Mouse (Mus musculus) cerebellum, postnatal 36 days (tissue): ENCODE data around the gene Mrpl1.

Experiments
- DNase-seq, 2 experiments: peaks; one replicate each; pipeline ENCODE4 v3.0.0; 2021 to 2022; ENCODE audit warnings: mixed read lengths in 2 of 2

The Mrpl1 gene

DNA sequence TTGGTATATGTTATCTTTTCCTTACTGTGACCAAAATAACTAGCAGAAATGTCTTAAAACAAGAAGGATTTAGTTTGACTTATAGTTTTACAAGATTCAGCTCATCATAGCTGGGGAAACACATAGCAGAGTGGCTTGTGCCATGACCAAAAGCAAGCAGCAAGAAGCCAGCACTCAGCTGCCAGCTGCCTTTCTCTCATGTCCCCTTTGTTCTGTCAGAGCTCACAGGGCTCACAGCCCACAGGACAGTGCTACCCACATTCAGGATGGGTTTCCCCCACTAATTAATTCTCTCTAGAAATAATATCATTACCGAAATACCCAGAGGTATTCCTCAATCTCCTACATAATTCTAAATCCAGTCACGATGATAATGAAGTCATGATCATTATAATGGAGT, 1.8 kb upstream of the Mrpl1 start:
- no peak for DNase-seq

DNA sequence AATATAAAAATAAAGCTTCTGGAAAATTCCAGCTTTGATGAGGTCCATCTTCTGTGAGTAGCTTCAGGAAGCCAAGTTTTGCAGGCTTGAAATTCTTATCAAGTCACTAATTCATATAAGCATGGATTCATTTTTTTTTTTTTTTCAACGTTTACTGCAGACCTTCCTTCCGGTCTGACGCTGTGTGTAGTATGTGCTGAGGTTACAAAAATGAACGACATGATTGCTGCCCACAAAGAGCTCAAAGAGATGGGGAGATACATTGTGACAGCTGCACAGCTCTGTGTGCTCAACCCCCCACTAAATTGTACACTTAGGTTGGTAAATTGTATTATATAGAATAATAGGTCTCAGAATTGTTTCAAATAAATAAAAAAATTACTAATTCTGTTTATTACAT, 750 bp upstream of the Mrpl1 start:
- DNase-seq, result no peak

- peak; percentile 90 to 94 for DNase-seq
Measured at GRCm38 (mm10) chr5:96209916-96210583, 757 bp downstream of the Mrpl1 start.

- DNase-seq, result no peak
Measured at GRCm38 (mm10) chr5:96218648-96219047, 9.4 kb downstream of the Mrpl1 start.

DNA sequence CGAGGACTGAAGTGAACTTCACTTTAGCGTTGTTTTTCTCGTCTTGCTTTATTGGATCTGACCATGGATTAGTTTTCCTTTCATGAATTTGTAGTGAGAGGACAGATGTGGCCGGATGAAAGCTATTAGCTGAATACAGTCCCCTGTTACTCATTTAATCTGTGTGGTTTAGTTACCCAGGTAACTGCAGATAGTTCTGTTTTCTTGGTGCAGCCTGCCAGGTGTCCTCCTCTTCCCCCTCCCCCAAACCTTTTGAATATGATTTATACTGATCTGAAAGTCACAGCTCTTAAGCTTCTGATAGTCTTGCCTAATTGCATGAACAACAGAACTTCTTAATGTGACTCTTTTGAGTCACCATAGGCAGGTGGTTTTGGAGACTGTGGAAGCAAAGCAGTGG, 10.2 kb downstream of the Mrpl1 start:
- no peak for DNase-seq

GRCm38 (mm10) chr5:96221298-96221697, 12.0 kb downstream of the Mrpl1 start:
- no peak for DNase-seq

DNA sequence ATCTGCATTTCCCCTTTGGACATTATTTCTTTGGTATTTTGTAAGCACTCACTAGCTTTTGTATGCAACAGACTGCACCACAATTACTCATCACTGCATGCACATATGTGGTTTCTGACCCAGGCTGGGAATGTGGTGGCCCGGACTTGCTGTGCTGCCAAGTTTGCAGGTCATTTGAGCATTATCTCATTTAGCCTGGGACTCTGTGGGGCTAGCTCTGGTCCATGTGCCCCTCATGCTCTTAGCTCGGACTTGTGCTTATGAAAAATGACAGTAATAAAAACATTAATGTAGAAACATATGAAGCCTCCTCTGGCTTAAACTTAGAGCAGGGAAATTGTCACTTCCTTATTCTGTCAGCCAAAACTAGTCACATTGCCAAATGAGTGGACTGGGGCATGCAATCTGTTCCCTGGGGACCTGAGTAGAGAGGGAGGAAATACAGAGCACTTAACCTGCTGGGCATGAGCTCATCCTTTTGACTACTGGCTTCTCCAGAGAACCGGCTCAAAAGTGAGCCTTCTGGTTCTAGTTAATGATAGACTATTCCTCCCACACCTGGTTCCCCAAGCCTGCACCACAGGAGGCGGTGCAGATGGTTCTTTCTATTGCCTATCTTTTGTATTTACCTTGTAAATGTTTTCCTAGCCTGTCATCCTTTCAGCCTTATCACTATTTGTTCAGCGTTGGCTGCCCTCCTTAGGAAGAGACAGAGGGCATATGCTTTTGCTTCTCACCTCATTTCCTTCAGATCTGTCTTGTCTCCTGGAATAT, 12.7 kb downstream of the Mrpl1 start:
- peak; percentile 72 to 80 for DNase-seq

- no peak for DNase-seq
Measured at GRCm38 (mm10) chr5:96222964-96223363, 13.7 kb downstream of the Mrpl1 start.

DNA sequence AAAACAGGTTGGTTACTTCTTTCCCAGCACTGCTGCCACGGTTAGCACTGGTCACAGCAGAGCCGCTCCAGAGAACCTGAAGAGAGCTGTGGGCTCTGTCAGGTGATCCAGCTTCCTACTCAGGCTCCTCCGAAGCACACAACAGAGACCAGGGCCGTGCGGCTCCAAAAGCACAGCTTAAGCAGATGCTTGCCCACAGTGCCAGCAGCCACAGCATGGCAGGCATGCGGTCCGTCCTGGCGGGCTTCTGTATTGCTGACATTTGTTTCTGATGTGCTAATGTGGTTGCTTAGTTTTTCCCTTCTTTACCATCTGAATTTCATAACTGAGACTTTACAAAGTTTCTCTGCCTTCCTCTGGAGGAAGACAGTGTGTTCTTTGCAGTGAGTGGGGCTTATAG, 17.2 kb downstream of the Mrpl1 start:
- DNase-seq, result no peak

DNA sequence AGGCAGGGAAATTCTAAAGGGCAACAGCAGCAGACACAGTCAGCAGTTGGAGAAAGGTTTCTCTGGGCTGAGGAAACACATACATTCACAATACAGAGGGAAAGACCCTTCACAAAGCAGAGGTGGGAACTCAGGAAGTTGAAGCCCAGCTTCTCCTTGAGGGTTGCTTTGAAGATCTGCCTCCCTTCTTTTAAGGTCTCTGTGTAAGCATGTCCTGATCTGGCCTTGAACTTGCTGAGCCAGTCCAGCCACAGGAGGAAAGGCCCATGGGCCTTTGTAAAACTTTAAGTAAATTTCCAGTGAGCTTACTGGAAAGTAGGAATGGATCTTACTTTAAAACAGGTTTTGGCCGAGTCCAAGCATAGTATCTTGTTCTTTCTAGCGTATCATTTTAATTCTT, 19.7 kb downstream of the Mrpl1 start:
- no peak for DNase-seq

GRCm38 (mm10) chr5:96238797-96239196, 29.5 kb downstream of the Mrpl1 start:
- DNase-seq, result no peak

GRCm38 (mm10) chr5:96240856-96241255, 31.6 kb downstream of the Mrpl1 start:
- DNase-seq, result no peak

DNA sequence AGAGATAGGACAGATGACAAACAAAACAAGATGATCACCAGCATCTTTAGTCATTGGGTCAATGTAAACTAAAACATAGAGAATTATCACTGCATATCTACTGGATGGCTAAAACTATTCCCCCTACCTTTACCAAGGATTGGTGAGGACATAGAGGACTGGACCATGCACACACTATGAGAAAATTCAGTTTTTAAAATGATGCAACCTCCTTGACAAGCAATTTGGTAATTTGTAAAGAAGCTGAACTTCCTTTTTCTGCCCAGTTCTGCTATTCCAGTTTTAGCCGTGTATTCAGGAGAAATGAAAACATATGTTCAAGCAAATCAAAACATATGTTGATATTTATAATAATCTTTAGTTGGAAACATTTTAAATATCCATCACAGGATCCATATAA, 35.2 kb downstream of the Mrpl1 start:
- DNase-seq, result no peak

GRCm38 (mm10) chr5:96253995-96254394, 44.7 kb downstream of the Mrpl1 start:
- DNase-seq, result no peak

DNA sequence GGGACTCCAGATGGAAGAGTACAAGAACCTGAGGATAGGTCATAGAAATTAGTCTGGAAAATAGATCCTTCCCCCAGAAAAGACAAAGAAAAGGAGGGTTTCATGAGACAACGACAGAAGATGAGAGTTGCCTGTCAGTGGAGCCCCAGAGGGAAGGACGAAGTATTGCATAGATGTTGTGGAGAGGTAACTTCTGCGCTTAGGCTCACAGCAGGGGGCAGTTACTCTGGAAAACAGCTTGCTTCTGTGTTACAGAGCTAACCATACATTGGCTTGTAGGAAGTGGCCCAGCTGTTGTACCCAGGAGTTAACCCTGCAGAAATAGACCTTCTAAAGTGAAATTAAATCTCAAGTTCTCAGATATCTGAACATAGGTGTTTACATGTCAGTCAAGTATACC, 45.9 kb downstream of the Mrpl1 start:
- no peak for DNase-seq

- DNase-seq, result no peak
Measured at GRCm38 (mm10) chr5:96258210-96258609, 48.9 kb downstream of the Mrpl1 start.

- DNase-seq, result peak; percentile 51 to 67
Measured at GRCm38 (mm10) chr5:96267017-96267702, 57.9 kb downstream of the Mrpl1 start.

DNA sequence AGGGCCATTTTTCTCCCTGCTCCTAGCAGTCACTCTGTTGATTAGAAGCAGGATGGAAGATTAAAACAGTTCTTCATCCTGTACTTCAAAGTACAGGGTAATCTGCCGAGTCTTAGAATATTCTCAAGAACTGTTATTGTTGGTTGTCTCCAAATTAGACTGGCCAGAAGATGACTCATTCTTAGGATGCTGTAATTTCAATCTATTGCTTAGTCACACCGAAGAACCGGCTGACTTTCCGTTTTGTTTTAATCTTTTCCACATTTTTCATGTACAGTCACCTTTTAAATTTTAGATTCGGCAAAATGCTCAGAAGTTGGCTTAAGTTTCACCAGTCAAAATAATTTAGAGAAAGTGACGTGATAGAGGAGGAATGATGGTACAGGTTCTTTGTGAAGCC, 61.8 kb downstream of the Mrpl1 start:
- no peak for DNase-seq

- DNase-seq, result no peak
Measured at GRCm38 (mm10) chr5:96305786-96306185, 96.5 kb downstream of the Mrpl1 start.

GRCm38 (mm10) chr5:96306271-96306670, 97.0 kb downstream of the Mrpl1 start:
- no peak for DNase-seq

GRCm38 (mm10) chr5:96306826-96307225, 97.5 kb downstream of the Mrpl1 start:
- DNase-seq, result no peak

DNA sequence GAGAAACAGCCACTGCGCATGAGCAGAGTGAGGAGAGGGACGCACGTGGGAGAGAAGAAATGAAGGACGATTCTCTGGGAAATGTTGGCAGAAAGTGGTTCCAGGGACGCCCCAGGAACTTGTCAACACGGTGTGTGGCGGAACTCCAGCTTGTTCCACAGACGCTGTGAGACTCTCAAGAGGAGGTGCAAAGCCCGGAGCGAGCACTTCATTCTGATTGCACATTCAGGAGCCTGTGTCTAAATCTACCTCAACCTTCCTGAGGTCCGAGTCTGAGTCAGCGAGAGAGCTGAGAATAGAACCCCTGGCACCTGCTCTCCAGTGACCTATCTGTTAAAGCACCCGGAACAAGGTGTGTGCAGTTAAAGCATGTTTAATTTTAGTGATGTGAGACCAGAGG, 98.8 kb downstream of the Mrpl1 start:
- DNase-seq, result no peak

GRCm38 (mm10) chr5:96308645-96309044, 99.4 kb downstream of the Mrpl1 start:
- DNase-seq, result no peak

GRCm38 (mm10) chr5:96309566-96309965, 100.3 kb downstream of the Mrpl1 start:
- DNase-seq, result no peak
